8 mouse cellular contexts compared by ENCODE assay signal in genomic region chr13:57259920-57260319, GRCm38 (mm10).
DNase-seq lines count a peak whose midpoint lies in the region; ATAC-seq and TF ChIP-seq lines count a peak whose summit lies in the region.

No protein-coding gene starts in this region.

- no peaks in the 10 kb centered on the region for H3K27me3 ChIP-seq in hindbrain, embryonic 10.5 days (ENCODE audit: insufficient read depth, poor library complexity, severe bottlenecking)

- no peaks in the 10 kb centered on the region for H3K9me3 ChIP-seq in hindbrain, embryonic 10.5 days

- H3K4me3 ChIP-seq in hindbrain, embryonic 10.5 days = no peak overlapping the region

- TF ChIP-seq POLR2A in brain, embryonic 14.5 days (IDR thresholded peaks at IDR 0.05; ENCODE audit: borderline replicate concordance, extremely low read depth, insufficient read depth, insufficient read length, poor library complexity, severe bottlenecking) = no peak

- ATAC-seq in inflammation-experienced regulatory T-cells, adult 6 months = no peak

- H3K27ac ChIP-seq in hindbrain, embryonic 10.5 days = no peak overlapping the region

- H3K36me3 ChIP-seq in hindbrain, embryonic 10.5 days = no peaks in the 10 kb centered on the region

- TF ChIP-seq CTCF in brain, embryonic 14.5 days (IDR thresholded peaks at IDR 0.05; ENCODE audit: borderline replicate concordance, extremely low read depth, insufficient read depth, insufficient read length) = peak; percentile 92

- 0 out of 2 replicates have a peak, but pooled peaks cover 3% of the 10 kb centered on the region for H3K4me1 ChIP-seq in hindbrain, embryonic 10.5 days (replicated peaks)

- DNase-seq in MN1 (ENCODE audit: low spot score) = peak; percentile 89
- peak; percentile 90 for DNase-seq in brain, embryonic 14.5 days (ENCODE audit: low read depth)
- DNase-seq in fibroblast of lung, adult 2 months (ENCODE audit: low read depth) = peak; percentile 1
- DNase-seq in hindbrain, embryonic 10.5 days (ENCODE audit: low spot score) = peak; percentile 86
- peak; percentile 52 for DNase-seq in layer of hippocampus, adult 9-11 months
- DNase-seq in lung, postnatal 4 days = peak; percentile 51 to 75
- DNase-seq in right cerebral cortex, postnatal 36 days (ENCODE audit: low spot score in 2 of 2) = peak; percentile 58 to 64

- 7% methylated on average over 6 of the region's 6 CpGs for WGBS in hindbrain, embryonic 10.5 days

Comparison
In these comparisons a context has a peak if more than half of its experiments do, and no peak if none do; other contexts are left out.
1. DNase-seq: peak in every context shown above with its lines; median percentile 90 in brain, embryonic 14.5 days; 89 in MN1; 86 in hindbrain, embryonic 10.5 days; 63 in lung, postnatal 4 days; 61 in right cerebral cortex, postnatal 36 days; 52 in layer of hippocampus, adult 9-11 months; 1 in fibroblast of lung, adult 2 months.